Mouse (Mus musculus) hindbrain, embryonic 13.5 days (tissue): ENCODE data around the gene Cplx1. TPM values are rescaled to one million over a fixed set of nuclear protein-coding genes. Genes with fewer than 3 reads are reported as not detected.
"Not testable (repeated sequence)": the region's sequence is repeated elsewhere in the genome, so short reads cannot be mapped to it uniquely, and the experiment has no call there.

Source experiments
- ATAC-seq: fragments of 200-750 bp; cut with Nextera tagmentation; 2 replicates; pipeline ENCODE4 v1.8.0; 2017; ENCODE audit warnings: moderate TSS enrichment; ENCODE audit not compliant: low FRiP score
- H3K27ac ChIP-seq: fragments of 300-500 bp; sonication (generic); 2 replicates; pipeline ENCODE4 v1.5.1; 2015; ENCODE audit warnings: inconsistent platforms, mild to moderate bottlenecking, moderate library complexity
- H3K27me3 ChIP-seq: fragments of 300-500 bp; sonication (generic); 2 replicates; pipeline ENCODE4 v1.6.1; 2015; ENCODE audit warnings: mild to moderate bottlenecking, inconsistent platforms
- H3K36me3 ChIP-seq: fragments of 300-500 bp; sonication (generic); 2 replicates; pipeline ENCODE4 v1.6.1; 2015; ENCODE audit warnings: mild to moderate bottlenecking, inconsistent platforms
- H3K4me1 ChIP-seq: fragments of 300-500 bp; sonication (generic); replicated peaks from 2 replicates; pipeline ENCODE4 v1.6.1; 2015; ENCODE audit warnings: inconsistent platforms
- H3K4me2 ChIP-seq: fragments of 300-500 bp; sonication (generic); 2 replicates; pipeline ENCODE4 v1.6.1; 2015; ENCODE audit warnings: inconsistent platforms, mild to moderate bottlenecking, moderate library complexity
- H3K4me3 ChIP-seq: fragments of 300-500 bp; sonication (generic); 2 replicates; pipeline ENCODE4 v1.5.1; 2015; ENCODE audit warnings: mild to moderate bottlenecking, inconsistent platforms
- H3K9ac ChIP-seq: fragments of 300-500 bp; sonication (generic); 2 replicates; pipeline ENCODE4 v1.6.1; 2015; ENCODE audit warnings: mild to moderate bottlenecking, inconsistent platforms
- H3K9me3 ChIP-seq: fragments of 300-500 bp; sonication (generic); 2 replicates; pipeline ENCODE4 v1.6.1; 2016; ENCODE audit warnings: inconsistent platforms
- WGBS: fragments of 180-500 bp; shearing (Covaris S2); methylation state at CpG from one replicate; pipeline ENCODE4 v1.1.7; 2015; 5-methylcytosine and 5-hydroxymethylcytosine counted together
- polyA plus RNA-seq: library from polyadenylated mRNA; unstranded; fragments of >200 nt; fragmentation: Nextera tagmentation; extraction: Ambion mirVana; gene quantifications from 2 replicates; pipeline ENCODE4 v1.2.1, GENCODE M21; 2015

Cplx1 gene
- polyA plus RNA-seq, 1 experiment from 2014 or later: 82.5 TPM

- Histone ChIP-seq H3K4me1 (no peaks in the 10 kb centered on the region), H3K9ac (no peak overlapping the region), H3K9me3 (no peaks in the 10 kb centered on the region), H3K27ac (no peak overlapping the region), H3K4me3 (no peak overlapping the region), H3K27me3 (no peaks in the 10 kb centered on the region), H3K36me3 (peaks cover 91% of the 10 kb centered on the region), H3K4me2 (no peak overlapping the region)
- no peak for ATAC-seq
- WGBS: 94% methylated on average over 1 of the region's 1 CpGs
These were observed 48.3 kb downstream of the Cplx1 start for GRCm38 (mm10) chr5:108501573-108501972.

DNA sequence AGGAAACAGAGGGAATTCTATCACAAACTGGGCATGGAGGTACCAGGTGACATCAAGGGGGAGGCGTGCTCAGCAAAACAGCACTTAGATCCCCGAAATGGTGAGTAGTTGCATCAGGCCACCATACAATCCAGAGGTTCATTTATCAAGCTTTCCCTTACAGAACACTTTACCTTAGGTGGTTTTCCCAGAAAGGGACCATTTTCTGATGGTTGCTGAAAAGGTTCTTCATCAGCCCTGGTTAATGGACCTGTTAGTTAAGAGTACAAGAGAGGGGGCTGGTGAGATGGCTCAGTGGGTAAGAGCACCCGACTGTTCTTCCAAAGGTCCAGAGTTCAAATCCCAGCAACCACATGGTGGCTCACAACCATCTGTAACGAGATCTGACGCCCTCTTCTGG is 63.7 kb downstream of the Cplx1 start:
- H3K4me1 ChIP-seq, H3K27me3 ChIP-seq, H3K4me2 ChIP-seq, H3K27ac ChIP-seq, H3K9ac ChIP-seq, H3K9me3 ChIP-seq, ATAC-seq, H3K4me3 ChIP-seq: not testable (repeated sequence)
- WGBS: 96% methylated on average over 5 of the region's 5 CpGs
- H3K36me3 ChIP-seq: peaks cover 73% of the 10 kb centered on the region

GRCm38 (mm10) chr5:108485239-108485638 is 64.6 kb downstream of the Cplx1 start:
- Histone ChIP-seq H3K9me3 (no peaks in the 10 kb centered on the region), H3K4me3 (no peak overlapping the region), H3K9ac (no peak overlapping the region), H3K36me3 (peaks cover 65% of the 10 kb centered on the region), H3K27me3 (no peaks in the 10 kb centered on the region), H3K27ac (no peak overlapping the region), H3K4me2 (no peak overlapping the region), H3K4me1 (no peaks in the 10 kb centered on the region)
- WGBS: 94% methylated on average over 2 of the region's 2 CpGs
- no peak for ATAC-seq

DNA sequence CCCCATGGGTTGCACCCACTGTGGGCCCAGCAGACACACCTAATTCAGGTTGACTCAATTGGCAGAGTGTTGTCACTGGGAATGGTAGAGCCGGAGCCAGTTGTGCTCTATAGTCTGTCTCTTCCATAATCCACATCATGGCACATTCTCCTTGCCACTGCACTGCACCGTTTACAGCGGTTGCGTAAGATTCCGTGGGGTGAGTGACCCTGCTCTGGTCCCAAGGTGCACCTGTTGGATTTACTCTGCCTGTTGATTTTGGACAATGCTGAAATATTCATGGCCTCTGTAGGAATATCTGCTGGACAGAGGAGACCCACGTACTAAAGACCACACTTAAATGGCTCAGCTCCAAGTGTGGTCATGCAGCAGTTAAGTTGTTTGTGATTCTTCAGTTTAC is 66.8 kb downstream of the Cplx1 start:
- H3K4me2 ChIP-seq: no peak overlapping the region
- no peak overlapping the region for H3K4me3 ChIP-seq
- H3K9ac ChIP-seq: no peak overlapping the region
- H3K9me3 ChIP-seq: no peaks in the 10 kb centered on the region
- no peak overlapping the region for H3K27ac ChIP-seq
- H3K27me3 ChIP-seq: no peaks in the 10 kb centered on the region
- no peaks in the 10 kb centered on the region for H3K4me1 ChIP-seq
- H3K36me3 ChIP-seq: peaks cover 60% of the 10 kb centered on the region
- ATAC-seq: no peak
- 91% methylated on average over 6 of the region's 6 CpGs for WGBS

- no peaks in the 10 kb centered on the region for H3K9me3 ChIP-seq
- 92% methylated on average over 3 of the region's 3 CpGs for WGBS
- H3K9ac ChIP-seq: no peak overlapping the region
- H3K27me3 ChIP-seq: no peaks in the 10 kb centered on the region
- ATAC-seq: no peak
- H3K27ac ChIP-seq: no peak overlapping the region
- H3K4me3 ChIP-seq: no peak overlapping the region
- no peak overlapping the region for H3K4me2 ChIP-seq
- peaks cover 82% of the 10 kb centered on the region for H3K36me3 ChIP-seq
- H3K4me1 ChIP-seq: no peaks in the 10 kb centered on the region
These were observed 73.8 kb downstream of the Cplx1 start for GRCm38 (mm10) chr5:108475977-108476376.

- no peak overlapping the region for H3K9ac ChIP-seq
- H3K4me3 ChIP-seq: no peak overlapping the region
- 97% methylated on average over 4 of the region's 4 CpGs for WGBS
- H3K36me3 ChIP-seq: peaks cover 73% of the 10 kb centered on the region
- no peaks in the 10 kb centered on the region for H3K27me3 ChIP-seq
- H3K4me1 ChIP-seq: peaks cover 8% of the 10 kb centered on the region; the same call in 1 of the 2 replicates
- H3K4me2 ChIP-seq: no peak overlapping the region
- H3K9me3 ChIP-seq: no peaks in the 10 kb centered on the region
- no peak overlapping the region for H3K27ac ChIP-seq
- no peak for ATAC-seq
These were observed 76.1 kb downstream of the Cplx1 start for GRCm38 (mm10) chr5:108473737-108474136.

DNA sequence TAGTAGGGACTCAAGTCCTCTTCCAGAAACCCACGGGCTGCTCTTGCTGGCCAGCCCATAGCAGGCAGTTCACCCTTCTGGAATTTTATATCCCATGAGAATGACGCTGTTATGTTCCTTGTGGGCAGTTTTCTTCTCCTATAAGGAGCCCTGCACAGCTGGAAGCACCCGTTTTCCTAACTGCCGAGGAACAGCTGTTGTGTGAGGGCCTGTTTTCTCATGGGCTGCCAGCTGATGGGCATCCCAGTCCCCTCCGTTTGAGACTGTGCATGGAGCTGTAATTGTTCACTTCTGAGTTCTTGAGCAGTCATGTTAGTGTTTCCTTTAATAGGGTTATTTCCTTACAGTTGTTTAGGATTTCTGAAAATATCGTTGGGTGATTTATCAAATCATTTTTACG is 80.2 kb downstream of the Cplx1 start:
- WGBS: 72% methylated on average over 7 of the region's 7 CpGs
- peaks cover 34% of the 10 kb centered on the region for H3K36me3 ChIP-seq
- H3K9ac ChIP-seq: no peak overlapping the region
- no peak overlapping the region for H3K4me3 ChIP-seq
- H3K4me1 ChIP-seq: peaks cover 32% of the 10 kb centered on the region
- no peaks in the 10 kb centered on the region for H3K9me3 ChIP-seq
- no peak overlapping the region for H3K27ac ChIP-seq
- ATAC-seq: no peak
- no peak overlapping the region for H3K4me2 ChIP-seq
- H3K27me3 ChIP-seq: no peaks in the 10 kb centered on the region

Other genes with a start within 250 kb of the Cplx1 start
- gene Pigg, start 237.4 kb downstream of the Cplx1 start, polyA plus RNA-seq: 5.4 and 5.9 TPM in 2 replicates
- gene Gm42517, start 182.1 kb downstream of the Cplx1 start, polyA plus RNA-seq: 0.78 and 1.4 TPM in 2 replicates
- gene Pde6b, start 161.6 kb downstream of the Cplx1 start, polyA plus RNA-seq: 0.16 and 0.22 TPM in 2 replicates
- 461 and 472 TPM in 2 replicates for gene Atp5k, start 115.6 kb downstream of the Cplx1 start, polyA plus RNA-seq
- gene Mfsd7a, start 101.1 kb downstream of the Cplx1 start, polyA plus RNA-seq: 0.17 and 0.19 TPM in 2 replicates
- 26.6 and 27.8 TPM in 2 replicates for gene Pcgf3, start 88.8 kb downstream of the Cplx1 start, polyA plus RNA-seq
- 48.8 and 49.1 TPM in 2 replicates for gene Gak, start 79.7 kb upstream of the Cplx1 start, polyA plus RNA-seq
- gene Tmem175, start 79.7 kb upstream of the Cplx1 start, polyA plus RNA-seq: 23.9 and 26.4 TPM in 2 replicates
- 9.8 and 12.3 TPM in 2 replicates for gene Idua, start 110.3 kb upstream of the Cplx1 start, polyA plus RNA-seq
- gene Dgkq, start 119.6 kb upstream of the Cplx1 start, polyA plus RNA-seq: 23.8 and 27.2 TPM in 2 replicates
- 2.0 and 2.7 TPM in 2 replicates for gene Slc26a1, start 125.5 kb upstream of the Cplx1 start, polyA plus RNA-seq
- gene Fgfrl1, start 142.4 kb upstream of the Cplx1 start, polyA plus RNA-seq: 4.7 and 5.8 TPM in 2 replicates
- gene Rnf212, start 225.0 kb upstream of the Cplx1 start, polyA plus RNA-seq: not detected in 2 replicates
- not detected in 2 replicates for gene Tmed11, start 245.3 kb upstream of the Cplx1 start, polyA plus RNA-seq